In the genomic region with DNA sequence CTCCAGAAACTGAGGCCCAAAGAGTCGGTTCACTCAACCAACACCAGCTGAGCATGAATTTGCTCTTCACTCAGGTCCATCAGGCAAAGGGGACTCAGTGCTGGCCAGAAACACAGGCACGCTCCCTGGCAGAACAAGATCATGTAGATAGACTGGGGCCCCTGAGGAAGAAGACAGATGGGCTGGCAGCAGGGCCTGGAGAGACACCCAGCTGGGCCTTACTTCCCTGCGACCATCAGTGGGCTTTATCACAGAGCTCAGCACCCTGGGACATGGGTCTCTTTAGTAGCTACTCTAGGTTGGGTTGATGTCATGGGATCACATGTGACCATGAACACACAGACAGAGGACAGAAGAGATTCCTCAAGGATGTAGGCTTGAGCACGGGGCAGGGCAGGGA, we compare ENCODE assay signal across 16 mouse cellular contexts.
"Had no signal": no experiment of that assay in that cellular context is flagged by ENCODE, and none has a peak within 500 bp of the region (broad histone marks: within the 10 kb centered on the region; RNA-seq: fewer than 3 reads in every experiment).

No protein-coding gene starts in this region.

- H3K36me3 ChIP-seq: limb, embryonic 10.5 days; limb, embryonic 13.5 days; liver, embryonic 12.5 days; liver, embryonic 15.5 days had no signal

- H3K9me3 ChIP-seq: limb, embryonic 10.5 days; limb, embryonic 13.5 days; liver, embryonic 12.5 days; liver, embryonic 15.5 days had no signal

- H3K9ac ChIP-seq: limb, embryonic 13.5 days; liver, embryonic 12.5 days; liver, embryonic 15.5 days had no signal

- H3K4me2 ChIP-seq: limb, embryonic 13.5 days; liver, embryonic 12.5 days; liver, embryonic 15.5 days; midbrain, embryonic 11.5 days had no signal

- H3K4me1 ChIP-seq: liver, embryonic 12.5 days; liver, embryonic 15.5 days had no signal

- H3K27ac ChIP-seq: limb, embryonic 10.5 days; limb, embryonic 13.5 days; liver, embryonic 12.5 days; liver, embryonic 15.5 days had no signal

- H3K4me3 ChIP-seq: limb, embryonic 10.5 days; limb, embryonic 13.5 days; liver, embryonic 12.5 days; liver, embryonic 15.5 days had no signal

- ATAC-seq: liver, embryonic 12.5 days had no signal

- H3K27me3 ChIP-seq: liver, embryonic 15.5 days had no signal

- DNase-seq: kidney, adult 9 months; kidney, postnatal 14 days; kidney, postnatal 4 days; liver; lung, adult 18-20 months; lung, postnatal 14 days; lung, postnatal 4 days; midbrain, embryonic 14.5 days; thymus, adult 2 months; thymus, postnatal 14 days; thymus, postnatal 4 days had no signal
